Mouse (Mus musculus): ENCODE data around the gene Brsk2. TPM values are rescaled to one million over a fixed set of nuclear protein-coding genes. Genes with fewer than 3 reads are reported as not detected.

Gene Brsk2
- polyA plus RNA-seq, 1 experiment from 2014 or later: 0.35 TPM

DNA sequence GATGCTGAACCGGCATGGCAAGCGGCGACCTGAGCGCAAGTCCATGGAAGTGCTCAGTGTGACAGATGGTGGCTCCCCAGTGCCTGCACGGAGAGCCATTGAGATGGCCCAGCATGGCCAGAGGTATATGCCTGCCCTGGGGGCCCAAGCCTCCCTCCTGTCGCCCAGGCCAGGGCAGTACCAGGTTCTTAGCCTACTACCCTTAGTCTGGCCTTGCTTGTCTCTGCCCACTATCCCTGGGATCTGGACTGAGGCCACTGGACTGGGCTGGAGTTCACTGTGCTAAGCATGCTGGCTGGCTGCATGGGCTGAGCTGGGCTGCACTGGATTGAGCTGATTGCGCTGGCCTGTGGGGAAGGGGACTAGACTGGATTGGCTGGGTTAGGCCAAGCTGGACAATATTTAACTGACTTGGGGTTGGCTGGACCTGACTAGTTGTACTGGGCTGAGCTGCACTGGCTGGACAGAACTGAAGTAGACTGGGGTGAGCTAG is 38.8 kb downstream of the Brsk2 start:
- Histone ChIP-seq H3K9ac (no peak overlapping the region), H3K9me3 (no peaks in the 10 kb centered on the region), H3K4me1 (no peaks in the 10 kb centered on the region), H3K27me3 (replicated peaks) (no peaks in the 10 kb centered on the region), H3K27ac (replicated peaks) (no peak overlapping the region), H3K4me3 (no peak overlapping the region), H3K4me2 (no peak overlapping the region), H3K36me3 (no peaks in the 10 kb centered on the region)
- no peak for ATAC-seq (ENCODE audit: extremely low read depth, insufficient number of reproducible peaks, low FRiP score, low TSS enrichment)
- 71% methylated on average over 7 of the region's 7 CpGs for WGBS

DNA sequence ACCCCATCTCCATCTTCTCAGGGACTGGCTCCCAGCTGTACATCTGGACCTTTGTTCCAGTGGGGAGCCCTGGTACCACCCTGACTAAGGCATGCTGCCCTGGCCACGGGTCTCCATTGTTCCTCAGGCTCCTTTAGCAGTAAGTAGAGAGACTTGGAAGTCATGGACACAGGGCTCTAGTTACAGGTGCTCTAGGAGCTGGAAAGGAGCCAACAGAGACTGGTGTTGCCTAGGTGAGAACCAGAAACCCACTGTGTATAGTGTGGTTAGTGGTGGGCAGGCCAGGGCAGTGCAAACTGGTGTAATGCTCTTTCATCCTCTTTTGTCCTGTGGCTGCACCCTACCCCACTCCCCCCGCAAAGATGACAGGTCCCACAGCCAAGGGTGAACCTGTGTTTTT is 41.6 kb downstream of the Brsk2 start:
- no peaks in the 10 kb centered on the region for H3K36me3 ChIP-seq
- 88% methylated on average over 2 of the region's 2 CpGs for WGBS
- no peaks in the 10 kb centered on the region for H3K4me1 ChIP-seq
- no peaks in the 10 kb centered on the region for H3K27me3 ChIP-seq (replicated peaks)
- no peaks in the 10 kb centered on the region for H3K9me3 ChIP-seq
- ATAC-seq (ENCODE audit: extremely low read depth, insufficient number of reproducible peaks, low FRiP score, low TSS enrichment): no peak
- no peak overlapping the region for H3K27ac ChIP-seq (replicated peaks)
- no peak overlapping the region for H3K9ac ChIP-seq
- H3K4me3 ChIP-seq: no peak overlapping the region
- no peak overlapping the region for H3K4me2 ChIP-seq

- no peaks in the 10 kb centered on the region for H3K9me3 ChIP-seq
- WGBS: 80% methylated on average over 4 of the region's 4 CpGs
Measured at GRCm38 (mm10) chr7:141994121-141994520, 44.6 kb downstream of the Brsk2 start.

GRCm38 (mm10) chr7:142000661-142001060 is 51.1 kb downstream of the Brsk2 start:
- no peaks in the 10 kb centered on the region for H3K9me3 ChIP-seq
- peaks cover 4% of the 10 kb centered on the region; the same call in 1 of the 2 replicates for H3K4me1 ChIP-seq
- no peak overlapping the region for H3K27ac ChIP-seq (replicated peaks)
- no peaks in the 10 kb centered on the region for H3K27me3 ChIP-seq (replicated peaks)
- H3K4me3 ChIP-seq: no peak overlapping the region
- WGBS: 89% methylated on average over 3 of the region's 3 CpGs
- H3K4me2 ChIP-seq: no peak overlapping the region
- no peak overlapping the region for H3K9ac ChIP-seq
- peaks cover under 1% of the 10 kb centered on the region; the same call in 1 of the 2 replicates for H3K36me3 ChIP-seq
- no peak for ATAC-seq (ENCODE audit: extremely low read depth, insufficient number of reproducible peaks, low FRiP score, low TSS enrichment)

More at GRCm38 (mm10) chr7:141994121-141994520, 44.6 kb downstream of the Brsk2 start:
- Histone ChIP-seq H3K4me3 (no peak overlapping the region), H3K4me1 (no peaks in the 10 kb centered on the region), H3K36me3 (no peaks in the 10 kb centered on the region), H3K27me3 (replicated peaks) (no peaks in the 10 kb centered on the region), H3K4me2 (no peak overlapping the region), H3K9ac (no peak overlapping the region), H3K27ac (replicated peaks) (no peak overlapping the region)
- no peak for ATAC-seq (ENCODE audit: extremely low read depth, insufficient number of reproducible peaks, low FRiP score, low TSS enrichment)

GRCm38 (mm10) chr7:142001597-142002340 is 52.2 kb downstream of the Brsk2 start:
- Histone ChIP-seq H3K9ac (no peak overlapping the region), H3K27me3 (replicated peaks) (no peaks in the 10 kb centered on the region), H3K36me3 (peaks cover 6% of the 10 kb centered on the region; the same call in 1 of the 2 replicates), H3K4me2 (no peak overlapping the region), H3K27ac (replicated peaks) (no peak overlapping the region), H3K9me3 (no peaks in the 10 kb centered on the region), H3K4me3 (no peak overlapping the region), H3K4me1 (peaks cover 4% of the 10 kb centered on the region; the same call in 1 of the 2 replicates)
- ATAC-seq (ENCODE audit: extremely low read depth, insufficient number of reproducible peaks, low FRiP score, low TSS enrichment): no peak
- 85% methylated on average over 22 of the region's 22 CpGs for WGBS

DNA sequence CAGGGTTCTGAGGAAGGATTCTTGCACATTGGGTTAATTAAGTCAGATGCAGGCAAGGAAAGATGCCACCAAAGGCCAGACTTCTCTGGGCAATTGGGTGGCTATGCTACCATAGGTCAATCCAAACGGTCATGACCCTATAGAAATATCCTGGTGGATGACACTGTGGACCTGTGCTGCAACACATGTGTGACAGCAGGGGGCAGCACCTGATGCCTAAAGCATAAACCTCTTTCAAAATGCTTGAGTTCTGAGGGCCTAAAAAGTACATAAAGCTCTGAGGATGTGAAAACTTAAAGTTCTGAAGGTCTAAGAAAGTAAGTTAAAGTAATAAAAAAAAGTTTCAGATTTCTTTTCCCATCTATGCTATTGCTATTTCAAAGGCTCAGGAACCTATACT is 67.0 kb downstream of the Brsk2 start:
- Histone ChIP-seq H3K36me3 (peaks cover 44% of the 10 kb centered on the region), H3K27me3 (replicated peaks) (no peaks in the 10 kb centered on the region), H3K27ac (replicated peaks) (no peak overlapping the region), H3K4me3 (no peak overlapping the region), H3K4me1 (peaks cover 28% of the 10 kb centered on the region), H3K9me3 (no peaks in the 10 kb centered on the region), H3K4me2 (no peak overlapping the region), H3K9ac (no peak overlapping the region)
- WGBS: 47% methylated on average over 1 of the region's 1 CpGs
- no peak for ATAC-seq (ENCODE audit: extremely low read depth, insufficient number of reproducible peaks, low FRiP score, low TSS enrichment)

DNA sequence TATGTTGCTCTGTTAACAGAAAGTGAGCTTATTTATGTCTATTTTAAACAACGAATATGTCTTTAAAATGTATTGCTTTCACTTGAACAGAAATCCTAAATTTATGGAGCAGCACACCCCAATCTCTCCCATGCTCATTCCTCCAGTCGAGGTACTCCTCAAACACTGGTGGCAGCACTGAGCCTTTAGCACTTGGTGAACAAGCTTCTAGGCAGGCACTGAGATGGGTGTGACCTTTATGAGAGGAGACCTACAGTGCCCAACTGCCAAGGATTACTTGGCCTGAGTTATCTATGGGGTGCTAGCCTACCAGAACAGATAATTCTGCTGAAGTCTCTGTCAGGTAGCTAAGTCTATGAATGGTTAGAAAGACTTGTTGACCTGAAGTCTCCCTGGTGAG is 70.1 kb downstream of the Brsk2 start:
- H3K36me3 ChIP-seq: peaks cover 15% of the 10 kb centered on the region
- no peak overlapping the region for H3K4me2 ChIP-seq
- ATAC-seq (ENCODE audit: extremely low read depth, insufficient number of reproducible peaks, low FRiP score, low TSS enrichment): no peak
- 60% methylated on average over 2 of the region's 2 CpGs for WGBS
- peaks cover 37% of the 10 kb centered on the region for H3K4me1 ChIP-seq
- H3K27ac ChIP-seq (replicated peaks): no peak overlapping the region
- no peaks in the 10 kb centered on the region for H3K27me3 ChIP-seq (replicated peaks)
- no peak overlapping the region for H3K9ac ChIP-seq
- H3K9me3 ChIP-seq: no peaks in the 10 kb centered on the region
- no peak overlapping the region for H3K4me3 ChIP-seq

DNA sequence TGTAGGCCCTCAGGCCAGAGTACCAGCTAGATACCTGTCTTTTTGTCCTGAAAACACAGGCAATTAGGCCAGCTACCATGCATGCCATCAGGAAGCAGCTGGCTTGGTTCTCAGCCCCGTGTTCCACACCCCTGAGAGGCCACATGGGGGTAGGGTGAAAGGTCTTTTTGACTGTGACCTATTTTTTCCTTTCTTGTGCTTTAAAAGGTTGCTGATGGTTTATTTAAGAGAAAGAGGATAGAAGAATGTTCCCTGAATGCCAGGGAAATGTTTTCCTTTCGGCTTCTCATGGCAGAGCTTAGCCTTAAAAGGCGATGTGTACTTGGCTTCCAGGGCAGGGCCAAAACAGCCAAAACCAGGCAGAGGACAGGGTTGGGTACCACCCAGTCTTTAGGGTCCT is 71.3 kb downstream of the Brsk2 start:
- Histone ChIP-seq H3K4me1 (peaks cover 49% of the 10 kb centered on the region), H3K27ac (replicated peaks) (no peak overlapping the region), H3K36me3 (peaks cover 4% of the 10 kb centered on the region), H3K9ac (no peak overlapping the region), H3K27me3 (replicated peaks) (no peaks in the 10 kb centered on the region), H3K4me2 (no peak overlapping the region), H3K9me3 (no peaks in the 10 kb centered on the region), H3K4me3 (no peak overlapping the region)
- no peak for ATAC-seq (ENCODE audit: extremely low read depth, insufficient number of reproducible peaks, low FRiP score, low TSS enrichment)
- WGBS: 68% methylated on average over 3 of the region's 3 CpGs

DNA sequence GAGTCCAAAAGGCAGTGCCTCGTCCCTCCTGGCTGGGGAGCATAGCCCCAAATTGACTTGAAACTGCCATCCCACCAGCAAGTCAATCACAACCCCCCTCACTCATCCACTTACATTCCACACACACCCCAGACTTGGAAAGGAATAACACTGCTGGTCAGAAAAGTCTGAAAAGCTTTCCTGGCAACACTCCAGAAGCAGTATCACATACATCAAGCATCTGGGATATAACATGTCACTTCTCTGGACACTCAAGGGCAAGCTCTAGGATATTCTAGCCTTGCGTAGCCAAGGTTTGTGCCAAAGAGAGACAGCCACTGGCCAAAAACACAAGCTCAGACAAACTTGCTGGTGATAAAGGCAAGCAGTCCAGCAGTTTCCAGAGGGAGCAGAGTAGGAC is 75.6 kb downstream of the Brsk2 start:
- no peak overlapping the region for H3K9ac ChIP-seq
- H3K9me3 ChIP-seq: no peaks in the 10 kb centered on the region
- no peak overlapping the region for H3K4me3 ChIP-seq
- H3K27ac ChIP-seq (replicated peaks): peak overlapping the region; percentile 78
- no peaks in the 10 kb centered on the region for H3K27me3 ChIP-seq (replicated peaks)
- peaks cover 45% of the 10 kb centered on the region for H3K4me1 ChIP-seq
- no peak for ATAC-seq (ENCODE audit: extremely low read depth, insufficient number of reproducible peaks, low FRiP score, low TSS enrichment)
- H3K36me3 ChIP-seq: no peaks in the 10 kb centered on the region
- WGBS: 27% methylated on average over 2 of the region's 2 CpGs
- peak overlapping the region; percentile 19; the same call in 1 of the 2 replicates for H3K4me2 ChIP-seq

- no peak for ATAC-seq (ENCODE audit: extremely low read depth, insufficient number of reproducible peaks, low FRiP score, low TSS enrichment)
- H3K4me3 ChIP-seq: no peak overlapping the region
- peak overlapping the region; percentile 0; the same call in 1 of the 2 replicates for H3K9ac ChIP-seq
- H3K4me2 ChIP-seq: peak overlapping the region; percentile 19; the same call in 1 of the 2 replicates
- peak overlapping the region; percentile 78 for H3K27ac ChIP-seq (replicated peaks)
- no peaks in the 10 kb centered on the region for H3K9me3 ChIP-seq
- WGBS: 71% methylated on average over 4 of the region's 4 CpGs
- H3K4me1 ChIP-seq: peaks cover 41% of the 10 kb centered on the region
- H3K27me3 ChIP-seq (replicated peaks): no peaks in the 10 kb centered on the region
- H3K36me3 ChIP-seq: no peaks in the 10 kb centered on the region
Measured at GRCm38 (mm10) chr7:142025926-142026325, 76.4 kb downstream of the Brsk2 start.

DNA sequence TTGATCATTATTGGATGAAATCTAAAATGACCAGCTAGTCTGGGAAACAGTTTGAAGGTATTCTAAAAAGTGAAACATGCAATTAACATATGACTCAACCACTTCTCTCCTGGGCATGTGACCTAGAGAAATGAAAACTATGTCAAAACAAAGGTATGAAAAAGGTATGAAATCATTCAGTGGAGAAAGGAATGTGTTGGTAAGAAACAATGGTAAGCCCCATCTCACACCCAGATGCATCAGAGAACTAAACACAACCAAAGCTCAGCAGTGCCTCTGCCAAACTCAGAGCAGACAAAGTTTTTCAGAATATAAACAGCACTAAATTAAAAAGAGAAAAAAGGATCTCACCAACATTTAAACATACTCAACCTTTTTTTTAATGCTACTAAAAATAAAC is 80.5 kb downstream of the Brsk2 start:
- ATAC-seq (ENCODE audit: extremely low read depth, insufficient number of reproducible peaks, low FRiP score, low TSS enrichment): no peak
- H3K4me3 ChIP-seq: no peak overlapping the region
- H3K9ac ChIP-seq: no peak overlapping the region
- no peaks in the 10 kb centered on the region for H3K27me3 ChIP-seq (replicated peaks)
- H3K36me3 ChIP-seq: 0 out of 2 replicates have a peak, but pooled peaks cover 3% of the 10 kb centered on the region
- no peak overlapping the region for H3K27ac ChIP-seq (replicated peaks)
- H3K4me1 ChIP-seq: peaks cover 39% of the 10 kb centered on the region
- H3K4me2 ChIP-seq: no peak overlapping the region
- no peaks in the 10 kb centered on the region for H3K9me3 ChIP-seq

DNA sequence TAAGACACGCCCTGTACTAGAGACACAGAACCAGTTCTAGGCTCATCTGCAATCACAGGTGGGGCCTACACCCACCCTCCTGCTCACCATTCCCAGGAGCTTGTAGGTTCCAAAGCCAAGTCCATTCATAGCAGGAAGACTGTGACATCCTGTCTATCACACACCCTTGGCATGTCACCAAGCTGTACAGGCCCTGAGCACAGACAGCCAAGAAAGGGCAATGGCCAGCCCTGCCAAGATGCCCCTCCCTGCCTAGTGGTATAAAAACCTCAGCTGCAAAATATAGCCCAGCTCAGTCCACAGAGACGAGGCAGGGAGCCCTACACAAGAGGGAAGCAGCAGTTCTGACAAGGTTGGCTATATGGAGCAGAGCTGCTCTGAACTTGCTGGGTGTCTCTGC is 84.6 kb downstream of the Brsk2 start:
- Histone ChIP-seq H3K4me1 (peaks cover 39% of the 10 kb centered on the region), H3K4me2 (no peak overlapping the region), H3K27ac (replicated peaks) (0 out of 2 replicates have a peak overlapping the region, but pooled peaks have one; percentile 32), H3K36me3 (0 out of 2 replicates have a peak, but pooled peaks cover 3% of the 10 kb centered on the region), H3K27me3 (replicated peaks) (no peaks in the 10 kb centered on the region), H3K9me3 (no peaks in the 10 kb centered on the region), H3K4me3 (no peak overlapping the region), H3K9ac (no peak overlapping the region)
- no peak for ATAC-seq (ENCODE audit: extremely low read depth, insufficient number of reproducible peaks, low FRiP score, low TSS enrichment)
- 62% methylated on average over 2 of the region's 2 CpGs for WGBS
